Mouse (Mus musculus): ENCODE measurements around the gene Tgtp2. TPM values are rescaled to one million over a fixed set of nuclear protein-coding genes. Genes with fewer than 3 reads are reported as not detected.
"Not testable (repeated sequence)": the region's sequence is repeated elsewhere in the genome, so short reads cannot be mapped to it uniquely, and the experiment has no call there.

Gene Tgtp2
- total RNA-seq (2021), result under 1 TPM; 0.14 to 0.46 TPM
- long read RNA-seq, experiment 1, partial matches to known transcripts, result 0 of 1 reads
- long read RNA-seq, experiment 1, other reads (novel, unspliced or antisense), result 0 of 1 reads
- long read RNA-seq, experiment 2, partial matches to known transcripts, result 0 of 1 reads
- long read RNA-seq, experiment 2, other reads (novel, unspliced or antisense), result 1 of 1 reads

DNA sequence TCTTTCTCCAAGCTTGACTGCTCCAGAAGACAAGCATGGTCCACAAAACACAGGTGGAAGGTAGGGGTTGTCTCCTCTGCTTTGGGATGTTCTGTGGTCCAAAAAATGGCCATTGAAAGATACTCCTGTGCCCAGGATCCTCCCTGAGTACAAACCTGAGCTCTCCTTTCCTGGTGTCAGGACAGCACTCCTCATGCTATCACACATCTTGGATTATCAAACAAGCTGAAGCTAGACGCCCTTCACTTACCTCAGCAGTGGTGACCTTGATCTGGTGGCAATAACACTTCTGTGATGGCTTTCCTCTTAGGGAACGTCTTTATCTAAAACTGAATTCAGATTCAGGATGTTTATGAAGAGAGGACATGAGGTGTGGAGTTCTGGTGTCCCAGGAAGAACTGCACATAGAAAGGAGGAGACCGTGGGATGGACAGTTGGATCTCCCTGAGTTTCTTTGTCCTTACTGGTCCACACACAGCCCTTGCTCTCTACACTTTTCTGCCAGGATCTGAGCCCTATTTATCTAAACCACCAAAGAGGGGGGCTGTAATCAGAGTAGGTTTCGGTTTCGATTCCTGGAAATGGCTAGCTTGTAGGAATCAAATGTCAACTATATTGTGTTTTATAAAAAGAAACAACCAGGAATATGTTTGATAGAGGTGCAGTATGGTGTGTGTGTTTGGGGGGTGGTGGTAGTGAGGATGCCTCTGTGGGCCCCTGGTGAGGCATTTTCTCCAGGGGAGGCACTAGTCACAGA is at the start of gene Tgtp2:
TSS of gene Tgtp2 (minus strand) at position 494 of the 757 bp plus-strand sequence.
- intact Hi-C loops (cut with DNase I); DNase-seq: not testable (repeated sequence)

DNA sequence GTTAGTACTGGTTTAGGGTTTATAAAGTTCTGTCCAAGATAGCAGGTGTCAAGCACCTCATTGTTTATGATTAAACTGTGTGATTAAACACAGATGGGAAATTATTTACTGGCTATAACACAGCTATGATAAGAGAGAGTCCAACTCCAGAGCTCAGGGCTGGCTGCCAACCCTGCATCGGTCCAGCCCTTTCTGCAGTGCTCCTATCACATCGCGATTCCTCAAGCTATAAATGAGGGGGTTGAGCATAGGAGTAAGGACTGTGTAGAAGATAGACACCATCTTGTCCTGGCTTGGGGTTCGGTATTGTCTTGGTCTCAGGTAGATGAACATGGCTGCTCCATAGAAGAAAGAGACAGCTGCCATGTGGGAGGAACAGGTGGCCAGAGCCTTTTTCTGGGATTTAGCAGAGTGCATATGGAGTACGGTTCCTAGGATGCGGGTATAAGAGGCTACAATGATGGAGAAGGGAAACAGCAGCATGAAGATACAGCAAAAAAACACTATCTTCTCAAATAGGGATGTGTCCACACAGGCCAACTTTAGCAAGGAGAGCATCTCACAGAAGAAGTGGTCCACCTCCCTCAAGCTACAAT is 48.7 kb upstream of the Tgtp2 start:
- intact Hi-C loops (cut with DNase I), result no loop called here
- DNase-seq, result peak in 1 of 2 experiments; percentile 23

DNA sequence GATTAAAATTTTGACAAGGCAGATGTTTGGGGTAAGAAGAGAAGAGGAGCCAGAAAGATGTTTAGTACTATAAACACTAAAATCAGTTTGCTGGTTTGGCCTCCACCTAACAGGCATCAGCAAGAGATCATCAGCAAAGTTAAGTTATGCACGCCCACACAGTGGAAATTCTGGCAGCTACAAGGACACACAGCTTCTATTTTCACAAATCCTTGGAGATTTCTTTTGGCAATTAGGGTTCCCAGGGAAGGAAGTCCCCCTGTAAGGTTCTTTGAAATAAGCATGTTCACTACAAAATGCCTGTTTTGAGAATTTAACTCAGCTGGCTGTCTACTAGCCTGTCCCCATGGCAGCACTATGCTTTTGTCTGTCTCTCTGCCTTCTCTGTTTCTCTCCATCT is 47.0 kb upstream of the Tgtp2 start:
- intact Hi-C loops (cut with DNase I), result loop anchor here (2.0 kb wide), 1 partner anchor 76 kb away; the partner anchor contains the start of gene Btnl9
- no peak for DNase-seq

DNA sequence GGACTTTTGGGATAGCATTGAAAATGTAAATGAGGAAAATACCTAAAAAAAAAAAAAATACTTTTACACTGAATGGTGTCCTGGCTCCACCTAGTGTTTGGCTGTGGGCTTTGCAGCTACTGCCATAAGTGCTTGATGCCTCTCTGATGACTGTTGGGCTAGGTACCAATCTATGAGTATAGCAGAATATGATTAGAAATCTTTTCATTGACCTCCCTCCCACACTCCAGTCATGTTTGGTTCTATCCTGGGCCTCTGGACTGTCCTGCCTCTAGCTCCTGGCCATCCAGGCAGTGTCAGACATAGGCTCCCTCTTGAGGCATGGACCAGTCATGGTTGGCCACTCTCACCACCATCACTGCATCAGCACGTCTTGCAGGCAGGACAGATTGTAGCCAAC is 44.8 kb upstream of the Tgtp2 start:
- intact Hi-C loops (cut with DNase I), result loop anchor here (5.0 kb wide), 1 partner anchor 143 kb away; no protein-coding TSS in a partner anchor

DNA sequence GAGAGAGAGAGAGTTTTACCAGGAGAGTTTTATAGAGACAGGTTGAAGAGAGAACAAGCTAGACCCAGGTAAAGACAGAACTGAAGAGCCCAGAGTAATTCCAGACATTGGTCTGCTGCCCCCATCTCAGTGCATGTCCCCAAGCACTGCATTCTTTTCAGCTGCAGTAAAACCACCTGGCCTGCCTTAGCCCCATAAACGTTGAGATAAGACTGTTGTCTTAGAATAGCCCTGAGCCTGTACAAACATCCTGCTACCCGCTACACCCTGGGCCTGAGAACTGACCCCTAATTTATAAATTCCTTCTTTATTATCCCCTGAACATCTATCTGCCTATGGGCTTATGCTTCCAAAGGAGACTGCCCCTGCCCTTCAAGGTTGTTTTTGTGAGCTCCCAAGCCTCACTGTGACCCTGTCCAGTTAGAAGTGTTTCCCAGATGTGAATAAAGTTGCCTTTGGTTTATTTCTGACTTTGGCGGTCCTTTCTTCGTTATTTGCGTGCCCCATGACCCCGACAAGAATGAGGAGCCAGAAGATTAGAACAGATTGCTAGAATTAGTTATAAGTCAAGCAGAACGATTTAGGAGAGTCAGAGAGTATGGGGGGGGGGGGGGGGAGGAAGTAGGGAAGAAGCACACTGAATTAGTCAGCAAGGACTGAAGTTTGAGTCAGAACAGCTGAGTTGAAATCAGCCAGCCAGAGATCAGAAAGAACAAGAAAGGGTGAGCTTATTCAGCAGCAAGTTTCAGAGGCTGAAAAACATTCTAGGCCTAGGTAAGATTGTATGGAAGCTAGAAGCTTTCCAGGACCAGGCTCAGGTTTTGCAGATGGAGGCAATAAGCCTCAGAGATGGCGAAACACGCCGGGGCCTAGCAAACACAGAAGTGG is 43.9 kb upstream of the Tgtp2 start:
- intact Hi-C loops (cut with DNase I), result loop anchor here (2.0 to 5.0 kb wide), 2 partner anchors 144 to 163 kb away; no protein-coding TSS in a partner anchor
- DNase-seq, result no peak

More for the DNA sequence above, 44.8 kb upstream of the Tgtp2 start:
- DNase-seq, result no peak

DNA sequence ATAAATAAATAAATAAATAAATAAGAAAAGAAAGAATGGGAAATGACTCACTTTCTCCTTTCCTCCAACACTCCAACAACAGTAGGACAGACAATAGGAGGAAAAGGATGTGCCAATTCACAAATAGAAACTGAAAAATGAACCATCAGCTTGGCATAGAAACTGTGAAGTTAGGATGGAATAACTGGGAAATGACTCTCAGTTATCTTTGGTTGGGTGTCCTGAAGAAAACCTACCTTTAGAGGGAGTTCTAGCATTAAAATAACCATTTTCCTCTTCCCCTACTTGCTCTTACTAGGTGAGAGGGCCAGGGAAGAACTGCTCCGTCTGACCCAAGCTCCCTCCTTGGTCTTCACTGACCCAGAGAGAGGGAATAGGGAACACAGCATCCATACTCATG is 41.7 kb upstream of the Tgtp2 start:
- intact Hi-C loops (cut with DNase I), result loop anchor here (2.0 to 5.0 kb wide), 2 partner anchors 147 to 165 kb away; no protein-coding TSS in a partner anchor
- DNase-seq, result no peak

DNA sequence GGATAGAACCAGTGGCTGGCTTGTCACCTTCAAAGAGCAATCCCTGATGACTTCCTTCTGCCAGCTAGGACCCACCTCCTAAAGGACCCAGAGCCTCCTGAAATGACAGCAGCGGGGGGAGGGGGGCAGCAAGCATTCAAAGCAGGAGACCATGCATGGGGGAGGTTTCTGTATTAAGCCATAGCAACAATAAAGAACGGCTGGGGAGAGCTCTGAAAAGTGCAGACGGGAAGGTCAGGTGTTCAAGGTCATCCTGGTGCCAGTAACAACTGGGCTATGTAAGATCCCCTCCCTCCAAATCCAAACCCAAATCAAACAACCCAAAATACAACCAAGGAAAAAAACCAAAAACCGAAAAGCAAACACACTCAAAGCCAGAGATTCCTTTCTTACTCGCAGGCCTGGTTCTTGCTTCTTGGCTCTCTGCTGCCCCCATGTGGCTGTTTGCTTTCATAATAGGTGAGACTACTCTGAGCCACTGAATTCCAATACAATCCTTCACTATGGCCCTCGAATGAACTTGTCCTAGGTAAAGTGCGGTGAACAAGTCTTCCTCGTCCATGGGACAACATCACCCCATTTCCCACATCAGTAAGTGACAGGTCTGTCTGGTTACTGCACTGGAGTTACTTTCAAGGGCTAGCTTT is 39.2 kb upstream of the Tgtp2 start:
- DNase-seq, result peak; percentile 89 to 93
- intact Hi-C loops (cut with DNase I), result loop anchor here (1.0 to 5.0 kb wide), 2 partner anchors 230 to 316 kb away; no protein-coding TSS in a partner anchor

DNA sequence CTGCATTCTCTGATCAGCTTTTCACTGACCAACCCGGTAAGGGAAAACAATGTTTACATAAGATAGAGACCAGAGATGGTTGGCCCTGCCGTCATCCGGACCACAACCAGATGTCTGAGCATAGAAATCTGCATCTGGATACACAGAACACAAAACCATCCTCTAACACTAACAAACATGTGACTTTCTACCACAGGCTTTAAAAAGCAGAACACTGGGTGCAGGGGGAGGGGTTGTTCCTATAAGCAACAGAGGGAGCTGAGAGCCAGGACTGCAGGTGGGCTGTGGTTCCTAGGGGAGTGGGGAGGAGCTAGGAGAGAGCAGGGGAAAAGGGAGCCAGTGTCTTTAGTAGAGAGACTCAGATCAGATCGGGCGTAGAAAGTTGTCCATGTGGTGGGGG is 37.5 kb upstream of the Tgtp2 start:
- intact Hi-C loops (cut with DNase I), result loop anchor here (5.0 kb wide), 1 partner anchor 314 kb away; no protein-coding TSS in a partner anchor

DNA sequence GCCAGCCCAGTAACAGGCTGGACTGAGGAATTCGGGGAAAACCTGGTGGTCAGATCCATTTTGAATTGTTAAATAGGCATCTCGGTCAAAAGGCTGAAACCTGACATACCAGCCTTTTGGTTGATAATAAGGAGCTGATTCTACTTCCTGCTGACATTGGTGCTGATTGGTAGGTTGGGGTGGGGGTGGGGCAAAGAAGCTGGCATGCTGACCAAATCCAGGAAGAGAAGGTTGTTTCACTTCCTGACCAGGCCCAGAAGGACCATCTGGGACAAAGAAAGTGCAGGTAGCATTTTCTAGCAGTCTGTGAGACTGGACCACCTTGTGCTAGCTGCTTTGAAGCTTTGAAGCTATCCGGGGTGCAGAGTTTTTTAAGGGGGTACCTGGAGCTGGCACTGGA is 36.4 kb upstream of the Tgtp2 start:
- intact Hi-C loops (cut with DNase I), result loop anchor here (5.0 kb wide), 1 partner anchor 313 kb away; no protein-coding TSS in a partner anchor
- DNase-seq, result no peak

More for the DNA sequence above, 37.5 kb upstream of the Tgtp2 start:
- DNase-seq, result no peak

DNA sequence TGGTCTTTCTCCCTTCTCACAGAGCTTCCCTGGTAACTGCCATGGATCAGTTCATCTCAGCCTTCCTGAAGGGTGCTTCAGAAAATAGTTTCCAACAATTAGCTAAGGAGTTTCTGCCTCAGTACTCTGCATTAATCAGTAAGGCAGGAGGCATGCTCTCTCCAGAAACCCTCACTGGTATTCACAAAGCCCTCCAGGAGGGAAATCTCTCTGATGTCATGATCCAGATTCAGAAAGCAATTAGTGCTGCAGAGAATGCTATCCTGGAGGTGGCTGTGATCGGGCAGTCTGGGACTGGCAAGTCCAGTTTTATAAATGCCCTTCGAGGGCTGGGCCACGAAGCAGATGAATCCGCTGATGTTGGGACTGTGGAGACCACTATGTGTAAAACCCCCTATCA is 31.4 kb upstream of the Tgtp2 start:
- DNase-seq, result no peak
- intact Hi-C loops (cut with DNase I), result no loop called here

DNA sequence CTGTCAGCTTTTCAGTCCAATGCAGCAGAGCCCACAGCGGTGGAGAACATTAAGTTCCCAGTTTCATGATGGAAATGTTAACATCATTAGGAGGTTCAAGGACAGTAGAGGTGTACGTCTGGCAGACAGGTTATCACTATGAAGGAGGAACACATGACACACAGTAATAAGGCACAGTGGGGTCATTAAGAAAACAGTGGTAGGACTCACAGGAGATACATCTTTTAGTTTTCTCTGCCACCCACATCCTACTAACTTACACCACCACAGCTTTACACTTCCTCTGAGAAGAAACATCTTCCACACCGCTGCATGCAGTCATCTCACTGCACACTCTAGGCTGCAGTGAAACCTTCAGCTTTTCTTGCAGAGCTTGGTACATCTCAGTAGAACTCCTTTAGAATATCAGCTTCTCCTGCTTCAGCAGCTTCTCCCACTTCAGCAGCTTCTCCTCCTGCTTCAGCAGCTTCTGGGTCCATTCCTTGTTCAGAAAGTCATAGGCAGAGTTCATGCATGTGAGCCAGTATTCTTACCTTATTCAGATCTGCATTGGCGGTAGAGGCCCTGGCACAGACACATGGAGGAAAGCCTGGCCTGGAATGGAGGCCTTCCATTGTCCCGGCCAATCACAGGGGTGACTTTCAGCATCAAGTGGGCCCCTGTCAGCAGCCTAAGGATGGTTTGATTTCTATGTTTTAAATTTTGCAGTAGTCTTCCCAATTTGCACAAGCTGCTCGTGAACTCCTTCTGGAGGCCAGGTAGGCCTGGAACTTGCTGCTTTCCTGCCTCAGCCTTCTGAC is 30.1 kb upstream of the Tgtp2 start:
- intact Hi-C loops (cut with DNase I), result no loop called here
- DNase-seq, result no peak

DNA sequence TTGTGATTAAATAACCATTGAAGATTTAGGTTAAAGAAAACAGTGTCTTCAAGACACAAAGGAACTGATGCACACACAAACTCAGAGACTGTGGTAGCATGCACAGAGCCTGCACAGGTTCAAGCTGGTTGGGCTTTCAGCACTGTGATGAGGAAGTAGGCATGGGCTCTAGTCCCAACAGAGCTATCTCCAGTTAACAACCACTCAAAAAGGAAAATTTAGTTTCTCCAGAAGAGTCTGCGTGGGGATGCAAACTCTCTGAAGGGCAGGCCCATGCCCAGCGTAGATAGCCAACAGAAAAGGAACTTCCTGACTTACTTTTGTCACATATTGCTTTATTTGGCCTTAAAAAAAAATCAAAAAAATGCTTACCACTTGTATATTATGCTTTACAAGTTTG is 28.8 kb upstream of the Tgtp2 start:
- DNase-seq, result no peak
- intact Hi-C loops (cut with DNase I), result no loop called here

DNA sequence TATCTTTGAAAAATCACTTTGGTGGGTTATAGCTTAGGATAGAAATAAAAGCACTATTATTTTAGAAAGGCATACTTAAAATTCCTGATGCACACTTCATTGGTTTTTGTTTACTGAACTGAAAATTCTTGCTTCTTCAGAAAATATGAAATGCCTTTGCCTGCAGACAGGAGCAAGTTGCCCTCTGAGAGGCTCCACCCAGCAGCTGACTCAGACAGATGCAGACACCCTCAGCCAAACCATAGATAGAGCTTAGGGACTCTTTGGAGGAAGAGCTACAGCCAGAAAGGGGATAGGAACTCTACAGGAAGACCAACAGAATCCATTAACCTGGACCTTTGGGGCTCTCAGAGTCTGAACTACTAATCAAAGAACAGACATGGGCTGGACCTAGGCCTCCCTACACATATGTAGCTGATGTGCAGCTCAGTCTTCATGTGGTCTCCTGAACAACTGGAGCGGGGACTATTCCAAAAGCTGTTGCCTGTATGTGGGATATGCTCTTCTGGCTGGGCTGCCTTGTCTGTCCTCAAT is 28.1 kb upstream of the Tgtp2 start:
- intact Hi-C loops (cut with DNase I), result no loop called here
- no peak for DNase-seq

DNA sequence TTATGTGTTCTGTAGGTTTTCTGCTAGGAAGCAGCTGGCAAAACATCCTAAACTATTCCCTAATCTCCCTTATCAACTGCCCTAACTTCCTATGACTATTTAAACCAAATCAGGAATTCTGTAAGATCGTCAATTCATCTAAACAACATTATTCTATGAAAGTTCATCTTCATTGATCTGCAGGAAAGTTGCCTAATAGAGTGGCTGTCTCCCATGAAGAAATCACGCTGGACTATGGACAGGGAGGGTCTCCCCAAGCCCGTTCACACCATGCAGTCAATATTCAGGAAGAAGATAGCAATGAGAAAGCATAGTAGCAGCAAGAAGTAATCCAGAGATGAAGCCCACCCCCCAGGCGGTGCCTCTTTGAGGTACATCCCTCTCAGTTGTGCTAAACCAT is 27.2 kb upstream of the Tgtp2 start:
- intact Hi-C loops (cut with DNase I), result no loop called here
- DNase-seq, result no peak

DNA sequence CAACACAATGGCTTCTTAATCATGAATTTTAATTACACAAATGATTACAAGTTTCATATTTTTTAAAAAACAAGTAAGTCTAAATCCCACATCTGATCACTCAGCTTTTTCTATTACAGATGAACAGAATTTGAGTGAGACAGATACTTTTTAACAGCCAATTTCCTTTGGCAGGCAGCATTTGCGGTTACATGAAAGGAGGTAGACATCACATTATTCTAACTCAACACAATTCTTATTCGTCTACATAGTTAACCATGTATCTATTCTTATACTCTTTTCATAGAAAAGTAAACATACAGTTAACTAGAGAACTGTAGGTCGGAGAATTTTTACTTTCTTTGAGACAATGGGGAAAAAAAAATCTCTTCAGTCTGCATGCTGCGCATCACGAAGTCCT is 26.5 kb upstream of the Tgtp2 start:
- intact Hi-C loops (cut with DNase I), result no loop called here
- no peak for DNase-seq

DNA sequence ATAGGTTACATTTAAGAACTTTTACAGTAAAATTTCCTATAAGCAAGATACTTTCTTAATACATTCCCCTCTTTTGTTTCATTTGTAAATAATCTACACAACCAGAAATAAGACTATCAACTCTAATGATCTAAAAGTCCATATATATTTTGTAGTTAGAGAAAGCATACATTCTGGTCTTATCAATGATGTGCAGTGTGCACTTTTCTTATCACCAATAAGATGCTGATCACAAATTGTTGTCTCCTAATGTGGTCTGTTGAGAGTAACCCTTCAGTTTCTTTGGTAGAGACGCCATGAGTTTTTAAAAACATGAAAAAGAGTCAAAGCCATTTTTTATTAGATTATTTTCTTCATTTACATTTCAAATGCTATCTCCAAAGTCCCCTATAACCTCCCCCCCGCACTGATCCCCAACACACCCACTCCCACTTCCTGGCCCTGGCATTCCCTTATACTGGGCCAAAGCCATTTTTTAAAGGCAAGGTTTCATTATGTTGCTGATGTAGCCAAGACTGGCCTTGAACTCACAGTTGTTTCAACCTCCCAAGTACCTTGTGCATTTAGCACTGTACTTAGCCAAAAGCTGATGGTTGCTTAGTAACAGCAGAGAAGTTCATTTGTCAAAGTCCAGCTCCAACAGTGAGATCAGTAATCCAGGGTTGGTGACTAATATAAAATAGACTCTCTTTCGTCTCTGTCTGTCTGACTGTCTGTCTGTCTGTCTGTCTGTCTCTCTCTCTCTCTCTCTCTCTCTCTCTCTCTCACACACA is 25.9 kb upstream of the Tgtp2 start:
- intact Hi-C loops (cut with DNase I), result no loop called here
- DNase-seq, result no peak

DNA sequence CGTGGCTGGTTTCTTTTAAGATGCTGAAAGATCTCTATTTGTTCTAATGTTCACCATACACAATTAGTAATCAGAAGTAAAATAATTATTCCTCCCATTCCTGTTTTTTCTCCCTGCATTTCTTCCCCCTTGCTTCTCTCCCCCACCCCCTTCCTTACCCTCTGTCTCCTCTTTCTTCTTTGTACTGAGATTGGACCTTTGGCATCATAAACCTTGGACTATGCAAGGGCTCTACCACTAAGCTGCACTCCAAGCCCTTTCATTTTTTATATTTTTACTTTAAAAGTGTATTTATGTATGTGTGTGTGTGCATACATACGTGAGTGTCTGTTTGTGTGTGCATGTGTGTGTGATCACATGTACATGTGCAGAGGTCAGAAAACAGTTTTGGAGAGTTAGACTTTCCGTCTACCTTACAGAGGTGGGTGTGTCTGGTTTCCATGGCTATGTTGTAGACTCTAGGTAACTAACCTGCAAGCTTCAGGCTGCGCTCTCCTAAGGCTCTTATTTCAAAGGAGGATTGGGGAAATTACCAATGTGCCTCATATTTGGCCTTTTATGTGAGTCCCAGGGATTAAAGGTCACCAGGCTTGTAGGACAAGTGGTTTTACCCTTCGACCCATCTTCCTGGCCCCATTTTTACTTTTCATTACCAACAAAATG is 25.1 kb upstream of the Tgtp2 start:
- no peak for DNase-seq
- intact Hi-C loops (cut with DNase I), result no loop called here

Measured in heart, postnatal 14 days (tissue).